Mouse (Mus musculus) lung, adult 2 months (tissue): ENCODE results near the gene Abca13. TPM values are rescaled to one million over a fixed set of nuclear protein-coding genes. Genes with fewer than 3 reads are reported as not detected.

ENCODE experiments used
- DNase-seq: peaks from one replicate; pipeline ENCODE4 v3.0.0; 2022
- H3K4me1 ChIP-seq: fragments of 200-500 bp; 2 replicates; pipeline ENCODE4 v1.6.1; 2011; ENCODE audit warnings: low read length; ENCODE audit not compliant: control insufficient read depth, insufficient read depth
- H3K4me3 ChIP-seq: fragments of 200-500 bp; replicated peaks from 2 replicates; pipeline ENCODE3; 2011; ENCODE audit warnings: low read depth, mild to moderate bottlenecking, control low read depth, low read length; ENCODE audit errors: extremely low read depth
- CTCF ChIP-seq: fragments of 200-500 bp; IDR thresholded peaks from 2 replicates; pipeline ENCODE4 v1.5.1; 2011; ENCODE audit warnings: mild to moderate bottlenecking, low read length, control low read depth; ENCODE audit not compliant: insufficient read depth
- POLR2A ChIP-seq: fragments of 200-500 bp; IDR thresholded peaks from 2 replicates; pipeline ENCODE4 v1.6.1; 2011; ENCODE audit warnings: low read depth, mild to moderate bottlenecking, control low read depth, low read length, borderline replicate concordance; ENCODE audit errors: extremely low read depth
- WGBS: fragments of 180-500 bp; shearing (Covaris S2); methylation state at CpG from one replicate; pipeline ENCODE4 v1.1.7; 2018; 5-methylcytosine and 5-hydroxymethylcytosine counted together
- polyA plus RNA-seq: library from polyadenylated mRNA; depleted of rRNA; stranded (reverse); fragments of >200 nt; gene quantifications from 2 replicates; pipeline ENCODE4 v1.2.3, GENCODE M21; 2012

Gene Abca13
- polyA plus RNA-seq, 1 experiment: 0.02 TPM

DNA sequence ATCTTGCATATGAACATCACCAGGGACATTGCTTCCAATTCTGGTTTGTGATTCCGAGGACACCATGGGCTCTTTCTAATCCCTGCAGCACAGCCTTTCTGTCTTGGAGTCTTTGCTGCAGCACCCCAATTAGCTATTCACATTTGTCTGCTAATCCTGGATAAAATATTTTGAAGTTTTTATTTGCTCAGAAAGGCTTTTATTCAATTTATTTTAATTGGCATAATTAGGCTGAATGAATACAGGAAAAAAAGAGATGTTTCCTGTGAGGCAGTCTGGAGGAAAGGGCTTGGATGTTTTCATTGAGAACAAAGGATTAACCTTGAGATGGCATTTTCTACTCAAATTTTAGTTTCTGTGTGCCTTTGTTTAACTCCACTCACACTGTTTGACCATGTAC is 428.2 kb downstream of the Abca13 start:
- TF ChIP-seq CTCF: no peak
- no peak for TF ChIP-seq POLR2A
- no peak overlapping the region for H3K4me3 ChIP-seq
- no peaks in the 10 kb centered on the region for H3K4me1 ChIP-seq
- 80% methylated on average over 1 of the region's 1 CpGs for WGBS
- no peak for DNase-seq

DNA sequence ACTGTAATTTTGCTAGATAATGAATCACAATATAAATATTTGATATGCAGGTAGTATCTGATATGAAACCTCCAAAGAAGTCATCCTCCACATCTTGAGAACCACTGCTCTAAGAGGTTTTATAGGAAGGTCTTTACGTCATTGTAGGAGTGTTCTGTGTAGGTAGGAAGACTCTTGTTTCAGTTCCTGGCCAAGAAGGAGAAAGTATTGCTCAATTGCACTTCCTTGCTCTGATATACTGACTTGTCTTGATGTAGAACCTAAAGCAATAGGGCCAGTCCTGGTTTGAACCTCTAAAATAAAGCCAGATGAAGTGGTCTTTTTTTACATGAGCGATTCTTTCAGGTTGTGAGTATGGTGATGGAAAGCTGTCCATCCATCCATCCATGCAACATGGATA is 431.1 kb downstream of the Abca13 start:
- 65% methylated on average over 2 of the region's 2 CpGs for WGBS
- no peaks in the 10 kb centered on the region for H3K4me1 ChIP-seq
- H3K4me3 ChIP-seq: no peak overlapping the region
- TF ChIP-seq CTCF (no peak), POLR2A (no peak)
- DNase-seq: no peak

DNA sequence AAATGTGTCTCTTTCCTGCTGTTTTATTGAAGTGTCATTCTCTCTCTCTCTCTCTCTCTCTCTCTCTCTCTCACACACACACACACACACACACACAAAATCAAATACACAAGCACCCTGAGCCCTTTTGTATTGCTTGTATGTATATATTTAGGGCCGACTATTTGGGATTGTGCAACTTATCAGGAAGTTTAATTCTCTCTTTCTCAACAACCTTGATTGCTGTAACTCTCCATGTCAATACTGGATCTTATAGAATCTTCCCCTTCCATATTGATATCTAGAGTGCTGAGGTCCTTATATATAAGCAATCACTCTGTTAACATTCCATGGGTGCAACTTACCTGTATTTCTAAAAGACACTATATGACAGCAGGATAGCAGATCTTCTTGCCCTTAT is 433.0 kb downstream of the Abca13 start:
- DNase-seq: no peak
- TF ChIP-seq POLR2A (no peak), CTCF (no peak)
- Histone ChIP-seq H3K4me1 (no peaks in the 10 kb centered on the region), H3K4me3 (no peak overlapping the region)
- WGBS: 63% methylated on average over 1 of the region's 1 CpGs

DNA sequence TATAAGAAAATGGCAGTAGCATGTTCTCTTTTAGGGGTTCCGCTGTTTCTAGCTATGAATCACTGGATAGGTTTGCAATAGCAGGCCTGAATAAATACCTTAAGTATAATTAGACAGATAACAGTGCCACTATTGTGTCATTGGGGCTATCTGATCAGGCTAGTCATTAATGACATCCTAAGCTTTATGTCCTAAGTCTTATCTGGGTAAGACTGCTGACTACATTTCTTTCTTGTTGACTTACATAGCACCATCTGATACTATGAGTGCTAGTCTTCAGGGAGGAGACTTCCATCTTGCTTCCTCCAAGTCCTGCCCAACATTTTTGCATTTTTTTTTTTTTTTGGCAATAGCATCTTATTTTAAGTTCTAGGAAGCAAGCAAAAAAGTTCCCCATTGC is 434.1 kb downstream of the Abca13 start:
- H3K4me1 ChIP-seq: no peaks in the 10 kb centered on the region
- WGBS: 88% methylated on average over 1 of the region's 1 CpGs

DNA sequence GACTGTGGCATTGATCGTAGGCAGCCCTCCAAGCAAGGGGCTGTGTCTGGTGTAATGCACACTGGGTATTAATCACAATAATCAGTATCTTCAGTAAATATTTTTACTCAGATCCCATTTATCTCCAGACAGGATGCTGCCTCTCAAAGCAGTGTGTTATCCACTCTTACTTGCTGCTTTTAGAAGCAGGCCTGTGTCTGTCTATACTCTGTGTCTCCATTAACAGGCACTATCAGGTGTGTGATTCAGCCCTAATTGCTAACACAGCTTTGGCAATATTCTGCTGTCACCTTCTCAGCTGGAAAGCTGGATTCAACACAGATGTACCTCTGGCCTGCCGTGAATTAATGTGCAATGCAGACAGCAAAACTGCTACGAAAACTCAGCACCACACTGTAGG is 455.5 kb downstream of the Abca13 start:
- H3K4me1 ChIP-seq: no peaks in the 10 kb centered on the region
- no peak for TF ChIP-seq CTCF
- TF ChIP-seq POLR2A: no peak
- DNase-seq: no peak
- WGBS: 76% methylated on average over 3 of the region's 3 CpGs
- no peak overlapping the region for H3K4me3 ChIP-seq

More for the DNA sequence above, 434.1 kb downstream of the Abca13 start:
- no peak for TF ChIP-seq POLR2A
- no peak for TF ChIP-seq CTCF
- DNase-seq: no peak
- no peak overlapping the region for H3K4me3 ChIP-seq

DNA sequence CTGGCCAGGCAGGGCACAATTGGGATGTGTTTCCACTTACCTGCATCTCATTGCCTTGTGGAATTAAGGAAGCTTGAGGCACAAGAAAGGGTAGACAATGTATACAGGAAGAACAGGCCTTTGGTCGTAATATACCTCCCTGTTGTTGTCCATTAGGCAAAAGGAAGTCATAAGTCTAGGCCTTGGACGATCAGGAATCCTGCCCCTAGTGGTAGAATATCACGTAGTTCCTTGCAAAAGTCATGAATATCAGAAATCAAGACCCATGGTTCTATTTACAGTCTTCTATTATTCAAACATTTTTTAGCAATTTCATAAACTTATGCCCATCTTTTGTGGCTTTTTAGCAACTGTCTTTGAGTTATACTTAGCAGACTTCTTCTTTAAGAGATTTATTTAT is 456.2 kb downstream of the Abca13 start:
- no peak for TF ChIP-seq CTCF
- no peak for TF ChIP-seq POLR2A
- DNase-seq: no peak
- Histone ChIP-seq H3K4me3 (no peak overlapping the region), H3K4me1 (no peaks in the 10 kb centered on the region)
- WGBS: 52% methylated on average over 3 of the region's 3 CpGs

DNA sequence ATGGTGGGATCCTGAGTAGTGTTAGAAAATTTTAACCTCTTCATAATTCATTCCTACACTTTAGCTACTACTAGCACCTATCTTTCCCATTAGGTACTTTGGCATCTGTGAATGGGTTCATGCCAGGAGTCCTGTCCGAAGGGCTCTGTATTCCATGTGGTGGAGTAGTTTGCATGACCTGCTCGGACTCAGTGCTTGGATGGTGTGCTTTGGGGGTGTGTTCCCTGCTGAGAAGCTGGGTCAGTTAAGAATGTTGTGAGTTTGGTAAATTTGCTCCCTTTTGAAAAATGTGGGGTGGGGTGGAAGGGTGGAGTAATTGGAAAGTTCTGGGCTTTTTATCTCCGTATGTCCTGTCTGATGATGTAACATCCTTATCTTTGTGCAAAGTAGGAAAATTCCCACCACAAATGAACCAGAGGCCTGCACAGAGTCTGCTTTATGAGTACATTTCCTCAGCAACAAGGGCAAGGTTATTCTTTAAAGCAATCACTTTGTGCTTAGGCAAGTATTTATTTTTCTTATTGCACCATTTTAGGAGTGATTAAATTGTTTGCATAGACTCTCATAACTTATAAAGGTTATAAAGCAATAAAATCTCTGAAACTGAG is 475.0 kb downstream of the Abca13 start:
- Histone ChIP-seq H3K4me1 (no peaks in the 10 kb centered on the region), H3K4me3 (no peak overlapping the region)
- DNase-seq: no peak
- no peak for TF ChIP-seq CTCF
- no peak for TF ChIP-seq POLR2A
- 50% methylated on average over 3 of the region's 3 CpGs for whole genome bisulfite sequencing

DNA sequence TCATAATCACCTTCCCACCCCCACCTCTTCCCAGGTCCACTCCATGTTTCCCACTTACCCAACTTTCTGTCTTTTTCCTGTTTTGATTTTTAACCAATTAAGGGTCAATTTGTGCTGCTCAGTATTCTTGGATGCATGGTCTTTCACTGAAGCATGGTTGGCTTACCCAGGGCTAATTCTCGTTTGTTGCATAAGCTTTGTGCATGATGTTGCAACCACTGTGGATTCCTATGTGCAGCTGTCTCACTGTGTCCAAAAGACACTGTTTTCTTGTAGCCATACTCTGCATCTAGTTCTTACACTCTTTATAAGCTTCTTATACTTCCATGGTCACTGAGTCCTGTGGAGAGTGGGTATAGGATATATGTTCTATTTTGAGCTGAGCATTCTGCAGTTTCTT is 477.7 kb downstream of the Abca13 start:
- DNase-seq: no peak
- no peak for TF ChIP-seq CTCF
- TF ChIP-seq POLR2A: no peak
- WGBS: 45% methylated on average over 1 of the region's 1 CpGs
- no peaks in the 10 kb centered on the region for H3K4me1 ChIP-seq
- H3K4me3 ChIP-seq: no peak overlapping the region

DNA sequence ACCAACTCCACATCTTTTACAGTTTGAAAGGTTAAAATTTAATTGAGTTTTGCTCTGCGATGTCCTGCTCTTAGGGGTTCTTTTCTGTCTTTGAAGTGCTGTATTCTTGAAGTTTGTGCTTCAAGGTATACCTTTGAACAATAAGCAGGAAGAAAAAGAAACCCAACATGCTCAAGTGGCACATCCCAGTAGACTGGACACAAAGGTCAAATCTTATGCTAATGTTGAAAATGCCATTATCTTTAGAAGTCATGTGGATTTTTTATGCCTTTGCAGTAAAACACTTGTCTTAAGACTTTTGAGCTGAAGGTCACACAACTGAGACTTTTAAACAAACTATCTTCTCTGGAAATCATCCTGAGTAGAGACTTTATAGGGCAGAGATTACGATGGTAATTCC is 493.2 kb downstream of the Abca13 start:
- DNase-seq: no peak
- 86% methylated on average over 2 of the region's 2 CpGs for WGBS
- TF ChIP-seq POLR2A (no peak), CTCF (no peak)
- Histone ChIP-seq H3K4me1 (no peaks in the 10 kb centered on the region), H3K4me3 (no peak overlapping the region)

DNA sequence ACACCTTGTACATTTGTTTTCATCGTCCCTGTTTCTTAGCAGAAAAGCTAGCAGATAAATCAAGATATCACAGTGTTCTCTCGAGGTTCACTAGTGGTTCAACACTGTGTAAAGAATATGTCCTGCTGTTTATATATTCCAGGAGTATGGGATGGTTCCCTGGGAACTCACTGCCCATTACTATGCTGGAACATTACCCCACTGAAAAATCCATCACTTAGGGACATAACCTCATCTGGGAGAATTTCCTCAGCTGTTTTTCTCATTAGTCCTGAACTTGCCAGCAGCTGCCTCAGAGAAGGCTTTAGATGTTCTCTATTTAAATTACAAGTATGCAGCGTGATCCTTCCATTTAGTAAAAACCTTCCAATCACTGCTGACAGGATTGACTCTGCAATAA is 513.4 kb downstream of the Abca13 start:
- H3K4me1 ChIP-seq: no peaks in the 10 kb centered on the region

More for the DNA sequence above, 513.4 kb downstream of the Abca13 start:
- 51% methylated on average over 3 of the region's 3 CpGs for WGBS
- TF ChIP-seq POLR2A (no peak), CTCF (no peak)
- no peak for DNase-seq
- no peak overlapping the region for H3K4me3 ChIP-seq
